Mouse (Mus musculus): Measurements from ENCODE around the gene Zkscan3. TPM values are rescaled to one million over a fixed set of nuclear protein-coding genes. Genes with fewer than 3 reads are reported as not detected.

Zkscan3 gene
- polyA plus RNA-seq, 1 experiment, result 25.5 TPM

DNA sequence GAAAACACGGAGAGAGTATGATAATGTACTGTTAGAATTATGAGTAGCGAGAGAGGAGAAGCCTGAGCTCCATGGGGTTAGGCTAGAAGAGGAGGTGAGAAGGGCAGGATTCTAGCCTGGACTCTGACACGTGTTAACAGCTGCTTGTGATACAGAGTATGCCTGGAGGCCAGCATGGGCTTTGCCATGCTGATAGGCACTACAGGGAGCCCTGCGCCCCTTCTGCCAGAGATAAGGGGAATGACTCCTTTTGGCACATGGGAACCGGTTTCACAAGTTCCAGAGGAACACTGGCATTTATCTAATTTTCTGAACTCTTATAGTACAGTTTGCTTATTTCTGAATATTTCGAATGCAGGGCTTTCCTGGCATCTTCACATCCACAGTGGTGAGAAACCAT, 16.3 kb upstream of the Zkscan3 start:
- WGBS, result 61% methylated on average over 6 of the region's 6 CpGs
- H3K4me3 ChIP-seq (replicated peaks; ENCODE audit: control insufficient read depth, low read depth, low read length), result no peak overlapping the region

DNA sequence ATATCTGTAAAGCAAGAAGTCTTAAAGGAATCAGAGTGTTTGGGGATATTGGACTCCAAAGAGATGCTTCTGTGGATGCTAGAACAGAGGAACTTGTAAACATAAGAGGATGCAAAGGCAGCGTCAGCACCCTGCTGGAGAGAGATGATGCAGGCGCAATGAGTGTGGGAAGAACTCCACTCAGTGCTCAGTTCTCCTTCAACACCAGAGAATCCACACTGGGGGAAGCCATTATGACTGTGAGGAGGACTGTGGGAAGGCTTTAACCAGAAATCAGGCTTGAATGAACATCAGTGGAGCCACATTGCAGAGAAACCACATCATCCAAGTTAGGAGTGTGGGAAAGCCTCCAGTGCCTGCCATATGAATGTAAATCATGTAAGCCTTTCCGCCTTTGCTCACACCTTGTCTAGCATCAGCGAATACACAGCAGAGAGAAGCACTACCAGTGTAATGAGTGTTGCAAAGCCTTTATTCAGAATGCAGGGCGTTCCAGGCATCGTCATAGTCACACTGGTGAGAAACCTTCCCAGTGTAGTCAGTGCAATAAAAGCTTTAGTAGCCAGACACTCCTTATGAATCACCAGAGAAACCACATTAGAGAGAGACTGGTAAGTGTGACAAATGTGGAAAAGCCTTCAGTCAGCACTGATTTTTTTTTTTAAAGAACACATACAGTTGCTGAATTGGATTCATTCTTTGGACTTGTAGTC, 14.9 kb upstream of the Zkscan3 start:
- no peak for TF ChIP-seq CTCF (IDR thresholded peaks at IDR 0.05; ENCODE audit: control insufficient read depth, insufficient read depth, low read length)
- no peak for TF ChIP-seq POLR2A (IDR thresholded peaks at IDR 0.05; ENCODE audit: borderline replicate concordance, control insufficient read depth, low read depth, low read length)
- no peak overlapping the region for H3K4me3 ChIP-seq (replicated peaks; ENCODE audit: control insufficient read depth, low read depth, low read length)
- no peaks in the 10 kb centered on the region for H3K4me1 ChIP-seq (ENCODE audit: control insufficient read depth, insufficient read depth, low read length)
- no peak overlapping the region for H3K27ac ChIP-seq (ENCODE audit: control insufficient read depth, insufficient read depth, low read depth, low read length, poor library complexity)
- WGBS, result 76% methylated on average over 6 of the region's 6 CpGs

More for the DNA sequence above, 16.3 kb upstream of the Zkscan3 start:
- Histone ChIP-seq H3K4me1 (ENCODE audit: control insufficient read depth, insufficient read depth, low read length) (no peaks in the 10 kb centered on the region), H3K27ac (ENCODE audit: control insufficient read depth, insufficient read depth, low read depth, low read length, poor library complexity) (no peak overlapping the region)
- TF ChIP-seq CTCF (IDR thresholded peaks at IDR 0.05; ENCODE audit: control insufficient read depth, insufficient read depth, low read length) (no peak), POLR2A (IDR thresholded peaks at IDR 0.05; ENCODE audit: borderline replicate concordance, control insufficient read depth, low read depth, low read length) (no peak)

GRCm38 (mm10) chr13:21415750-21416149, 13.2 kb upstream of the Zkscan3 start:
- Histone ChIP-seq H3K4me3 (replicated peaks; ENCODE audit: control insufficient read depth, low read depth, low read length) (no peak overlapping the region), H3K27ac (ENCODE audit: control insufficient read depth, insufficient read depth, low read depth, low read length, poor library complexity) (no peak overlapping the region), H3K4me1 (ENCODE audit: control insufficient read depth, insufficient read depth, low read length) (no peaks in the 10 kb centered on the region)
- TF ChIP-seq CTCF (IDR thresholded peaks at IDR 0.05; ENCODE audit: control insufficient read depth, insufficient read depth, low read length) (no peak), POLR2A (IDR thresholded peaks at IDR 0.05; ENCODE audit: borderline replicate concordance, control insufficient read depth, low read depth, low read length) (no peak)
- 67% methylated on average over 2 of the region's 2 CpGs for WGBS

- 52% methylated on average over 4 of the region's 4 CpGs for WGBS
- H3K27ac ChIP-seq (ENCODE audit: control insufficient read depth, insufficient read depth, low read depth, low read length, poor library complexity), result no peak overlapping the region
- H3K4me3 ChIP-seq (replicated peaks; ENCODE audit: control insufficient read depth, low read depth, low read length), result no peak overlapping the region
- H3K4me1 ChIP-seq (ENCODE audit: control insufficient read depth, insufficient read depth, low read length), result no peaks in the 10 kb centered on the region
- TF ChIP-seq CTCF (IDR thresholded peaks at IDR 0.05; ENCODE audit: control insufficient read depth, insufficient read depth, low read length) (no peak), POLR2A (IDR thresholded peaks at IDR 0.05; ENCODE audit: borderline replicate concordance, control insufficient read depth, low read depth, low read length) (no peak)
These were observed 12.7 kb upstream of the Zkscan3 start for GRCm38 (mm10) chr13:21415266-21415665.

DNA sequence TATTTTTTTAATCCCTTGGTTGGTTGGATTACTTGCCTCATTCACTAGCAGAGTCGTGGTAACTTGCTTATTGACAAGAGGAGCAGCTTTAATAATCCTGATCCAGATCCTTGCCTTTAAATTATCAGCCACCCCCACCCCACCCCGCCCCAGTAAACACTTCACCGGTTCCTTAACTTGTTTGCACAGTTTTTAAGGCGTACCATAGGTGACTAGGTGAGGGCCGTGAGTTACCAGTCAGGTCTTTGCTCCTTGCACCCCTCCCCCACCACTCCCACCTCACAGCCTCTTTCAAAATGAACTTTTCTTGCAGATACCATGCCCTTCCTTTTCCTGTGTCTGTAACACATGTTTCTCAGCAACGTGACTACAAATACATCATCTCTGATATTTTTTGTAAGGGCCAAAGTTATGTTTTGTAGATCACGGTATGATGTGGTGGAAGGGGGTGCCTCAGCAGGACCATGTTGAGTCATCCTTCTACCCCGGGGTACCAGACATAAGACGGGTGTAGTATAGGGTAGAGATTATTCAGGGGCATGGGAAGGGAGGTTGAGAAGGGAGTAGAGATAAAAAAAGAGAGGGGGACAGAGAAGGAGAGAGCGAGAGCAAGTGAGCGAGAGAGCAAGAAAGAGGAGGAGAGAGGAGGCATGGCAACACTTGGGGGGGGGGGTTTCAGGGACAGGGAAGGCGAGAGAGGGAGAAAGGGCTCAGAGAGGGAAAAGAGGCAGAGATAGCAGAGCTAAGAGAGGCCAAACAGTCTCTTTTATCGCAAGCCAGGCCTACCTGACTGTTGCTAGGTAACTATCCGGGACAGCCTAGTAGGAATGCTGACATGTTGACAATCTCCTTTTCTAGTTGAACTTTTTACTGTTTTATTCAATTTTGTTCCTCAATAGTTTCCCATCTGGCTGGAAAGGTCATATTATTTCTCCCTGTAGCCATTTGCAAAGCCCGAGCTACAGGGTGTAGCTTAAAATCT, 12.0 kb upstream of the Zkscan3 start:
- TF ChIP-seq POLR2A (IDR thresholded peaks at IDR 0.05; ENCODE audit: borderline replicate concordance, control insufficient read depth, low read depth, low read length) (no peak), CTCF (IDR thresholded peaks at IDR 0.05; ENCODE audit: control insufficient read depth, insufficient read depth, low read length) (no peak)
- Histone ChIP-seq H3K27ac (ENCODE audit: control insufficient read depth, insufficient read depth, low read depth, low read length, poor library complexity) (no peak overlapping the region), H3K4me3 (replicated peaks; ENCODE audit: control insufficient read depth, low read depth, low read length) (no peak overlapping the region), H3K4me1 (ENCODE audit: control insufficient read depth, insufficient read depth, low read length) (no peaks in the 10 kb centered on the region)
- WGBS, result 68% methylated on average over 15 of the region's 15 CpGs

GRCm38 (mm10) chr13:21408805-21409459, 6.4 kb upstream of the Zkscan3 start:
- Histone ChIP-seq H3K27ac (ENCODE audit: control insufficient read depth, insufficient read depth, low read depth, low read length, poor library complexity) (no peak overlapping the region), H3K4me1 (ENCODE audit: control insufficient read depth, insufficient read depth, low read length) (no peaks in the 10 kb centered on the region), H3K4me3 (replicated peaks; ENCODE audit: control insufficient read depth, low read depth, low read length) (peak overlapping the region; percentile 66)
- TF ChIP-seq POLR2A (IDR thresholded peaks at IDR 0.05; ENCODE audit: borderline replicate concordance, control insufficient read depth, low read depth, low read length), result no peak
- TF ChIP-seq CTCF (IDR thresholded peaks at IDR 0.05; ENCODE audit: control insufficient read depth, insufficient read depth, low read length), result no peak
- 63% methylated on average over 11 of the region's 11 CpGs for WGBS

- Histone ChIP-seq H3K27ac (ENCODE audit: control insufficient read depth, insufficient read depth, low read depth, low read length, poor library complexity) (no peak overlapping the region), H3K4me3 (replicated peaks; ENCODE audit: control insufficient read depth, low read depth, low read length) (peak overlapping the region; percentile 66), H3K4me1 (ENCODE audit: control insufficient read depth, insufficient read depth, low read length) (no peaks in the 10 kb centered on the region)
- WGBS, result 4% methylated on average over 27 of the region's 27 CpGs
- TF ChIP-seq POLR2A (IDR thresholded peaks at IDR 0.05; ENCODE audit: borderline replicate concordance, control insufficient read depth, low read depth, low read length), result no peak
- TF ChIP-seq CTCF (IDR thresholded peaks at IDR 0.05; ENCODE audit: control insufficient read depth, insufficient read depth, low read length), result no peak
These were observed 5.6 kb upstream of the Zkscan3 start for GRCm38 (mm10) chr13:21407969-21408804.
